Mouse (Mus musculus) kidney, adult 2 months (tissue): Measurements from ENCODE around the gene Srd5a1.

Experiments used
- CTCF ChIP-seq: fragments of 200-500 bp; conservative IDR thresholded peaks from 2 replicates; pipeline ENCODE4 v1.5.1; 2011; ENCODE audit warnings: low read depth, mild to moderate bottlenecking, control low read depth, low read length, moderate library complexity, mixed read lengths; ENCODE audit not compliant: insufficient read depth, insufficient read length
- POLR2A ChIP-seq: fragments of 200-500 bp; IDR thresholded peaks from one replicate; pipeline ENCODE4 v1.6.1; 2011; ENCODE audit warnings: low read depth, low read length, control low read depth

GRCm38 (mm10) chr13:69530156-69530555 lies 81.1 kb downstream of the Srd5a1 start:
- TF ChIP-seq CTCF (no peak), POLR2A (no peak)
